Mouse (Mus musculus) hindbrain, embryonic 13.5 days (tissue): ENCODE results near the gene Zpld1. TPM values are rescaled to one million over a fixed set of nuclear protein-coding genes. Genes with fewer than 3 reads are reported as not detected.

Source experiments
- ATAC-seq: fragments of 200-750 bp; cut with Nextera tagmentation; 2 replicates; pipeline ENCODE4 v1.8.0; 2017; ENCODE audit warnings: moderate TSS enrichment; ENCODE audit not compliant: low FRiP score
- H3K27ac ChIP-seq: fragments of 300-500 bp; sonication (generic); 2 replicates; pipeline ENCODE4 v1.5.1; 2015; ENCODE audit warnings: inconsistent platforms, mild to moderate bottlenecking, moderate library complexity
- H3K27me3 ChIP-seq: fragments of 300-500 bp; sonication (generic); 2 replicates; pipeline ENCODE4 v1.6.1; 2015; ENCODE audit warnings: mild to moderate bottlenecking, inconsistent platforms
- H3K36me3 ChIP-seq: fragments of 300-500 bp; sonication (generic); 2 replicates; pipeline ENCODE4 v1.6.1; 2015; ENCODE audit warnings: mild to moderate bottlenecking, inconsistent platforms
- H3K4me1 ChIP-seq: fragments of 300-500 bp; sonication (generic); replicated peaks from 2 replicates; pipeline ENCODE4 v1.6.1; 2015; ENCODE audit warnings: inconsistent platforms
- H3K4me2 ChIP-seq: fragments of 300-500 bp; sonication (generic); 2 replicates; pipeline ENCODE4 v1.6.1; 2015; ENCODE audit warnings: inconsistent platforms, mild to moderate bottlenecking, moderate library complexity
- H3K4me3 ChIP-seq: fragments of 300-500 bp; sonication (generic); 2 replicates; pipeline ENCODE4 v1.5.1; 2015; ENCODE audit warnings: mild to moderate bottlenecking, inconsistent platforms
- H3K9ac ChIP-seq: fragments of 300-500 bp; sonication (generic); 2 replicates; pipeline ENCODE4 v1.6.1; 2015; ENCODE audit warnings: mild to moderate bottlenecking, inconsistent platforms
- H3K9me3 ChIP-seq: fragments of 300-500 bp; sonication (generic); 2 replicates; pipeline ENCODE4 v1.6.1; 2016; ENCODE audit warnings: inconsistent platforms
- WGBS: fragments of 180-500 bp; shearing (Covaris S2); methylation state at CpG from one replicate; pipeline ENCODE4 v1.1.7; 2015; 5-methylcytosine and 5-hydroxymethylcytosine counted together
- polyA plus RNA-seq: library from polyadenylated mRNA; unstranded; fragments of >200 nt; fragmentation: Nextera tagmentation; extraction: Ambion mirVana; gene quantifications from 2 replicates; pipeline ENCODE4 v1.2.1, GENCODE M21; 2015

Gene Zpld1
- polyA plus RNA-seq, result 1.1 and 1.2 TPM in 2 replicates

- Histone ChIP-seq H3K9me3 (no peaks in the 10 kb centered on the region), H3K36me3 (no peaks in the 10 kb centered on the region), H3K27me3 (no peaks in the 10 kb centered on the region), H3K4me2 (no peak within 1 kb of the TSS), H3K9ac (no peak within 1 kb of the TSS), H3K4me3 (no peak within 1 kb of the TSS), H3K4me1 (no peaks in the 10 kb centered on the region), H3K27ac (no peak within 1 kb of the TSS)
- 97% methylated on average over 2 of the region's 2 CpGs for WGBS
- ATAC-seq, result no peak
Observed at GRCm38 (mm10) chr16:55297886-55298285, at the start of gene Zpld1. Zpld1 (minus strand) TSS chr16:55297986.

- Histone ChIP-seq H3K4me3 (no peak overlapping the region), H3K4me2 (no peak overlapping the region), H3K4me1 (no peaks in the 10 kb centered on the region), H3K27ac (no peak overlapping the region), H3K9ac (no peak overlapping the region), H3K36me3 (no peaks in the 10 kb centered on the region), H3K9me3 (no peaks in the 10 kb centered on the region), H3K27me3 (no peaks in the 10 kb centered on the region)
- 65% methylated on average over 3 of the region's 3 CpGs for WGBS
- ATAC-seq, result no peak
Observed at GRCm38 (mm10) chr16:55345644-55346043, 47.9 kb upstream of the Zpld1 start.

GRCm38 (mm10) chr16:55321542-55322514 is 24.0 kb upstream of the Zpld1 start:
- H3K4me3 ChIP-seq, result no peak overlapping the region
- H3K9me3 ChIP-seq, result no peaks in the 10 kb centered on the region
- no peaks in the 10 kb centered on the region for H3K27me3 ChIP-seq
- 46% methylated on average over 8 of the region's 8 CpGs for WGBS
- ATAC-seq, result peak; percentile 97
- H3K9ac ChIP-seq, result no peak overlapping the region
- H3K36me3 ChIP-seq, result no peaks in the 10 kb centered on the region
- no peaks in the 10 kb centered on the region; the same call in 1 of the 2 replicates for H3K4me1 ChIP-seq
- no peak overlapping the region for H3K4me2 ChIP-seq
- H3K27ac ChIP-seq, result peak overlapping the region; percentile 36; the same call in 1 of the 2 replicates

- Histone ChIP-seq H3K9me3 (no peaks in the 10 kb centered on the region), H3K4me2 (no peak overlapping the region), H3K4me1 (no peaks in the 10 kb centered on the region; the same call in 1 of the 2 replicates), H3K27me3 (no peaks in the 10 kb centered on the region), H3K36me3 (no peaks in the 10 kb centered on the region), H3K27ac (no peak overlapping the region), H3K4me3 (no peak overlapping the region), H3K9ac (no peak overlapping the region)
- ATAC-seq, result no peak
Observed at GRCm38 (mm10) chr16:55316996-55317395, 19.2 kb upstream of the Zpld1 start.

DNA sequence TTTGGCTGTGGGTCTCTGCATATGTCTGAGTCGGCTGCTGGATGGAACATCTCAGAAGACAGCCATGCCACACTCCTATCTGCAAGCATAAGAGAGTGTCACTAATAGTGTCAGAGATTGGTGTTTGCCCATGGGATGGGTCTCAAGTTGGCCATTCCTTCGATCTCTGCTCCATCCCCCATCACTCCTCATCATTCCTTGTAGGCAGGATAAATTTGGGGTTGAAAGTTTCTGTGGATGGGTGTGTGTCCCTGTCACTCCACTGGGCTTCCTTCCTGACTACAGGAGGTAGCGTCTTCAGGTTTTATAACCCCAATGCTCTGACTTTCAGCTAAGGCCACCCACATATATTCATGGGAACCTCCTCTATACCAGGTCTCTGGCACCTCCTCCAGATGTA is 14.3 kb upstream of the Zpld1 start:
- Histone ChIP-seq H3K27ac (no peak overlapping the region), H3K4me1 (no peaks in the 10 kb centered on the region; the same call in 1 of the 2 replicates), H3K4me2 (no peak overlapping the region), H3K27me3 (no peaks in the 10 kb centered on the region), H3K36me3 (no peaks in the 10 kb centered on the region), H3K9me3 (no peaks in the 10 kb centered on the region), H3K4me3 (no peak overlapping the region), H3K9ac (no peak overlapping the region)
- ATAC-seq, result no peak
- 86% methylated on average over 3 of the region's 3 CpGs for WGBS

DNA sequence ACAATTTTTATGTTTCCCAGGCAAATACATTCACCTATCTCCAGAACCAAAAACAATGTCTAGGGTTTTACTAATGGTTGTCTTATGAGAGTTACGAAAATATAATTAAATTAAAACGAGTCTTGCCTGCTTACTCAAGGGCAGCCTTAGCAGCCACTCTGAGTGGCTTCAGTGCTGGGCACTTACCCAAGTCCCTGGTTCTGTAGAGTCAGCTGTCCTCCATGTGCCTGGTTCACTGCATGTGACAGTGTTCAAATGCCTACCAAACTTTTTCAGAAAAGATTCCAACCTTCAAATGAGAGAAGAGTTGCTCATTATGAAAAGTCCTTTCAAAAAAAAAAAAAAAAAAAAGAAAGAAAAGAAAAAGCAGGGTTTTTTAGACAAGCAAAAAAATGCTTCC is 15.1 kb downstream of the Zpld1 start:
- Histone ChIP-seq H3K4me1 (no peaks in the 10 kb centered on the region), H3K4me3 (no peak overlapping the region), H3K36me3 (no peaks in the 10 kb centered on the region), H3K9me3 (no peaks in the 10 kb centered on the region), H3K4me2 (no peak overlapping the region), H3K9ac (no peak overlapping the region), H3K27ac (no peak overlapping the region), H3K27me3 (no peaks in the 10 kb centered on the region)
- ATAC-seq, result no peak
- WGBS, result 85% methylated on average over 2 of the region's 2 CpGs

GRCm38 (mm10) chr16:55277447-55277846 is 20.3 kb downstream of the Zpld1 start:
- Histone ChIP-seq H3K4me3 (no peak overlapping the region), H3K4me2 (no peak overlapping the region), H3K27me3 (no peaks in the 10 kb centered on the region), H3K9ac (no peak overlapping the region), H3K9me3 (no peaks in the 10 kb centered on the region), H3K27ac (no peak overlapping the region), H3K4me1 (no peaks in the 10 kb centered on the region), H3K36me3 (no peaks in the 10 kb centered on the region)
- 91% methylated on average over 3 of the region's 3 CpGs for whole genome bisulfite sequencing
- ATAC-seq, result no peak

- no peak overlapping the region for H3K4me3 ChIP-seq
- no peak overlapping the region for H3K27ac ChIP-seq
- WGBS, result 13% methylated on average over 4 of the region's 4 CpGs
- H3K27me3 ChIP-seq, result no peaks in the 10 kb centered on the region
- H3K36me3 ChIP-seq, result no peaks in the 10 kb centered on the region
- no peak overlapping the region for H3K9ac ChIP-seq
- no peaks in the 10 kb centered on the region for H3K4me1 ChIP-seq
- no peak for ATAC-seq
- no peaks in the 10 kb centered on the region for H3K9me3 ChIP-seq
- H3K4me2 ChIP-seq, result no peak overlapping the region
Observed at GRCm38 (mm10) chr16:55265281-55265680, 32.5 kb downstream of the Zpld1 start.

- ATAC-seq, result no peak
- H3K36me3 ChIP-seq, result no peaks in the 10 kb centered on the region
- no peak overlapping the region for H3K9ac ChIP-seq
- no peak overlapping the region for H3K4me3 ChIP-seq
- H3K27me3 ChIP-seq, result no peaks in the 10 kb centered on the region
- H3K4me2 ChIP-seq, result no peak overlapping the region
- H3K4me1 ChIP-seq, result peaks cover 4% of the 10 kb centered on the region; the same call in 1 of the 2 replicates
- WGBS, result 72% methylated on average over 7 of the region's 7 CpGs
- no peak overlapping the region for H3K27ac ChIP-seq
- no peaks in the 10 kb centered on the region for H3K9me3 ChIP-seq
Observed at GRCm38 (mm10) chr16:55260862-55261574, 36.8 kb downstream of the Zpld1 start.

- WGBS, result 78% methylated on average over 6 of the region's 6 CpGs
- Histone ChIP-seq H3K27ac (no peak overlapping the region), H3K9ac (no peak overlapping the region), H3K27me3 (no peaks in the 10 kb centered on the region), H3K4me2 (no peak overlapping the region), H3K4me3 (no peak overlapping the region), H3K36me3 (no peaks in the 10 kb centered on the region), H3K4me1 (peaks cover 4% of the 10 kb centered on the region; the same call in 1 of the 2 replicates), H3K9me3 (no peaks in the 10 kb centered on the region)
- ATAC-seq, result no peak
Observed at GRCm38 (mm10) chr16:55259719-55260118, 38.1 kb downstream of the Zpld1 start.

DNA sequence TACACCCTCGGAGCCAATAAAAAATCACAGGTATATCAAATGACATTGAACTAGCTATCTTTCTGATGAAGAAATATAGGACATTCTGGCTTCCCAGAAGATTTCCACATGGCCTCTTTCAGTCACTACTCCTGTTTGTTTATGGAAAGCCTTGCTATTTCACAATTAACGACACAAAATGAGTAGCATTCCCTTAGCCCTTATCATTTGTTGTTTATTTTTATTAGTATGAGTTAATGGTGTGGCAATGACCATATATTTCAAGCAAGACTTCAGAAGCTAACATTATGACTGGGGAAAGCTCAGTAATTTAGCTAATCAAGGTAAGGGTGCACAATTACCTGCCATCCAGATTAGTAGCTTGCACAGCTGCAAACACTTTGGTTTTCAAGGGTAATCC is 56.8 kb downstream of the Zpld1 start:
- H3K27me3 ChIP-seq, result no peaks in the 10 kb centered on the region
- no peak overlapping the region for H3K4me3 ChIP-seq
- no peak overlapping the region for H3K27ac ChIP-seq
- H3K4me2 ChIP-seq, result no peak overlapping the region
- ATAC-seq, result no peak
- H3K9ac ChIP-seq, result no peak overlapping the region
- no peaks in the 10 kb centered on the region for H3K9me3 ChIP-seq
- 84% methylated on average over 2 of the region's 2 CpGs for WGBS
- H3K36me3 ChIP-seq, result no peaks in the 10 kb centered on the region
- no peaks in the 10 kb centered on the region for H3K4me1 ChIP-seq

DNA sequence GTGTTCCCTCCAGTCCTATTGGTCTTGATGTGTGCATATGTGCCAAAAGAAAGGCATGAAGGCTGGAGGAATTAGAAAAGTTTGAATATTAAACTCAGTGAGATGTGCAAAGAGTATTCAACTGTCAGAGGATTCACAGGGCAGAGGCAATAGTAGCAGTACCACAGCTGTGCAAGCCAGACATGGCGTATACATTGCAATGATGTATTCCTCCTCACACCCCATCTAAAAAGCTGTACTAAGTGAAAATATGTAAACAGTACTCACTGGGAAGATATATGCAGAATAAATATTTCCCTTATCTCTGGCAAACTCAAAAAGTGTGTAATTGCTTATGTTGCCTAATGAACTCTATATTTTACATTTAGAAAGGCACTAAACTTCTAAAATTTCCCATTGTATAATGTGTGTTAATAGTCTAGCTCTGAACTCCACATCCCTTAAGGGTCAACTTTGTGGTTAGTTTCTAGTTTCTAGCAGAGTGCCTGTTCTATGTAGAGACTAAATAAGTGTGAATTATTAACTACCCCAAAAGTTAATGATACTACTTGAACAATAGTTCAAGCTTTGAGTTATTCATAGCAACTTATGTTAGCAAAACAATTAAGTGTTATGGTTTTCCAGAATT is 68.7 kb downstream of the Zpld1 start:
- no peaks in the 10 kb centered on the region for H3K27me3 ChIP-seq
- no peaks in the 10 kb centered on the region for H3K36me3 ChIP-seq
- H3K4me1 ChIP-seq, result no peaks in the 10 kb centered on the region
- no peaks in the 10 kb centered on the region for H3K9me3 ChIP-seq
- ATAC-seq, result no peak
- no peak overlapping the region for H3K9ac ChIP-seq
- H3K27ac ChIP-seq, result no peak overlapping the region
- no peak overlapping the region for H3K4me2 ChIP-seq
- H3K4me3 ChIP-seq, result no peak overlapping the region
- 94% methylated on average over 1 of the region's 1 CpGs for WGBS
